Mouse (Mus musculus) ES-E14 (cell line): ENCODE data around the gene Rptn. TPM values are rescaled to one million over a fixed set of nuclear protein-coding genes. Genes with fewer than 3 reads are reported as not detected.

Experiments used
- DNase-seq: peaks from one replicate; pipeline ENCODE4 v3.0.0-alpha.2; 2013; ENCODE audit warnings: low read depth, low spot score
- H3K27ac ChIP-seq: 2 replicates; pipeline ENCODE4 v1.5.1; 2012; ENCODE audit warnings: low read depth, mild to moderate bottlenecking, low read length, moderate library complexity, mixed read lengths; ENCODE audit not compliant: poor library complexity, insufficient read depth, severe bottlenecking
- H3K36me3 ChIP-seq: 2 replicates; pipeline ENCODE4 v1.6.1; 2012; ENCODE audit warnings: mild to moderate bottlenecking, low read length, moderate library complexity, mixed read lengths; ENCODE audit not compliant: control insufficient read depth, poor library complexity, insufficient read depth, severe bottlenecking
- H3K4me1 ChIP-seq, 2 experiments: fragments of 150-350 bp in 1 of 2; sonication (generic) in 1 of 2; 2 replicates each; pipeline ENCODE4 v1.6.1; 2012; ENCODE audit warnings: low read length in 2 of 2, mild to moderate bottlenecking in 1 of 2, mixed read lengths in 1 of 2; ENCODE audit not compliant: control insufficient read depth in 2 of 2, insufficient read depth in 2 of 2, poor library complexity in 1 of 2
- H3K4me3 ChIP-seq, 2 experiments: fragments of 150-350 bp in 1 of 2; sonication (generic) in 1 of 2; 2 replicates each; pipeline ENCODE4 v1.5.1; 2012; ENCODE audit warnings: low read length in 2 of 2, low read depth in 1 of 2, mild to moderate bottlenecking in 1 of 2, mixed read lengths in 1 of 2; ENCODE audit not compliant: insufficient read depth in 1 of 2, poor library complexity in 1 of 2, severe bottlenecking in 1 of 2
- H3K9ac ChIP-seq: 2 replicates; pipeline ENCODE4 v1.6.1; 2012; ENCODE audit warnings: low read depth, mild to moderate bottlenecking, low read length, mixed read lengths; ENCODE audit not compliant: poor library complexity, insufficient read depth, severe bottlenecking
- H3K9me3 ChIP-seq: fragments of 150-350 bp; sonication (generic); 2 replicates; pipeline ENCODE4 v1.6.1; 2012; ENCODE audit warnings: low read depth, mild to moderate bottlenecking, low read length; ENCODE audit not compliant: control insufficient read depth, insufficient read depth
- CHD2 ChIP-seq: IDR thresholded peaks from 2 replicates; pipeline ENCODE4 v1.6.1; 2014; ENCODE audit warnings: mild to moderate bottlenecking, low read depth, low read length, inconsistent platforms
- HCFC1 ChIP-seq: IDR thresholded peaks from 2 replicates; pipeline ENCODE4 v1.6.1; 2012; ENCODE audit warnings: low read length, inconsistent platforms, borderline replicate concordance; ENCODE audit not compliant: insufficient read depth
- MAFK ChIP-seq: IDR thresholded peaks from 2 replicates; pipeline ENCODE4 v1.6.1; 2014; ENCODE audit warnings: mild to moderate bottlenecking, low read depth, low read length, inconsistent platforms; ENCODE audit not compliant: insufficient read depth
- ZC3H11A ChIP-seq: IDR thresholded peaks from 2 replicates; pipeline ENCODE4 v1.6.1; 2012; ENCODE audit warnings: low read depth, mild to moderate bottlenecking, inconsistent platforms, low read length, borderline replicate concordance
- ZNF384 ChIP-seq: IDR thresholded peaks from 2 replicates; pipeline ENCODE4 v1.6.1; 2012; ENCODE audit warnings: low read depth, low read length, inconsistent platforms
- in situ Hi-C, 2 experiments: fragments of 600-800 bp; cut with MboI; formaldehyde crosslinking; loops; one replicate each; pipeline ENCODE4 v1.15.1; 2025; ENCODE audit warnings: low sequenced_read_pairs in 2 of 2, inconsistent platforms in 1 of 2; ENCODE audit not compliant: unreplicated experiment in 2 of 2
- total RNA-seq: library from RNA; depleted of rRNA; stranded (reverse); fragments of 300-350 nt; gene quantifications from 2 replicates; pipeline ENCODE4 v1.2.3, GENCODE M21; 2012; rRNA removed

Rptn gene
- total RNA-seq, result not detected in 2 replicates

DNA sequence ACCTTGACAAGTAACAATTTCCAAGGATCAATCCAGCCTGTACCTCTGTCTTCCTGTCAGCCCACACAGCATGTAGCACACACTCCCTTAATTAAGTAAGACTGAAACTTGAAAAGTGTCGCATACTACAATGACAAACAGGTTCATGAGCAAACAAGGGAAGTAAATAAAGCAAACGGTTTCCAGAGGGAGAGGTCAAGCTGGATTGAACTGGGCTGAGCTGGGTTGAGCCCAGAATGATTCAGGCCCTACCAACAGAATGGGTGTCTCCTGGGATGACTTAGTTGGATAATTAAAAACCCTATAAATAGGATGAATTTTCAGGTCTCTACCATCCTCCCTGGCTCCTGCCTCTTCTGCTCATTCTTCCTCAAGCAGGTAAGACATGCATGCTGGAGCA, at the start of gene Rptn:
TSS of gene Rptn (plus strand) at position 334 of the 400 bp plus-strand sequence.
- in situ Hi-C loops, result no loop called here
- no peak for TF ChIP-seq CHD2
- no peak for TF ChIP-seq MAFK
- TF ChIP-seq HCFC1, result no peak
- no peak for TF ChIP-seq ZC3H11A
- TF ChIP-seq ZNF384, result no peak
- H3K27ac ChIP-seq, result no peak within 1 kb of the TSS
- no peak within 1 kb of the TSS for H3K9ac ChIP-seq
- H3K9me3 ChIP-seq, result no peaks in the 10 kb centered on the region
- no peaks in the 10 kb centered on the region for H3K4me1 ChIP-seq
- no peaks in the 10 kb centered on the region for H3K36me3 ChIP-seq
- no peak for DNase-seq
- no peak within 1 kb of the TSS for H3K4me3 ChIP-seq

DNA sequence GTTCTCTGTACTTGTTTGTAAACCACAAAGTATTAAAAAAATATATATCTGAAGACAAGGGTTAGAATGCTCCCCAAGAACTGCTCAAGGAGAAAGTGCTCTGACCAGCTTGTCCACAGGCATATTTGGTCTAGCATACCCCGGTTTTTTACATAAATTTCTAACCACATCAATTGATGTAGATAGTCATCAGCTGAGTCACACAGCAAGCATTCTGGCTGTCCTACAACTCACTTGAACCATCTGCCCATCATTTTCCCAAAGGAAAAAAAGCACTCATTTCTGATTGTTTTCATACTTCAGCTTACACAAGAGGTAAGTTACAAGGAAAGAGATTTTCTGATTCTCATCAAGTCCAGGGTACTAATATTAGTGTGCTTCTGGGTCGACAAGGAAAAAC, 46.6 kb upstream of the Rptn start:
- no peak for DNase-seq
- in situ Hi-C loops, result no loop called here
- Histone ChIP-seq H3K4me1 (no peaks in the 10 kb centered on the region), H3K9ac (no peak overlapping the region), H3K4me3 (no peak overlapping the region), H3K27ac (no peak overlapping the region), H3K9me3 (no peaks in the 10 kb centered on the region), H3K36me3 (no peaks in the 10 kb centered on the region)
- TF ChIP-seq MAFK (no peak), ZNF384 (no peak), ZC3H11A (no peak), HCFC1 (no peak), CHD2 (no peak)

DNA sequence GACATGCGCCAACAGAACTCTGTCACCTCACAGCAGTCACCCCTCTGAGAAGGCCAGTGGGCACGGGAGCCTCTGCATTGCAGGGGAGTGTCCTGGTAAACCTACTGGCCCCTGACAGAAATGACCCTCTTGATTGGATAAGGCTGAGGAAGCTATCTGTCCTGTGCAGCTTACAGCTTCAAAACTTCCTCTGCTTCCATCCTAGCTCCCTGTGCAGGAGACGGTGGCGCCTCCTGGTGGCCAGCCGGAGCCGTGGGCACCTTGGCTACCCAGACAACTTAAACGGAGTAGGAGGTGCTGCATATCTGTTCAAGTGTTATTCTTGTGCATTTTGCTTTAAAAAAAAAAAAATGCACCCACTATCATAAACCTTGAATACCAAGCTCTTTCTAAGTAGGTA, 33.5 kb upstream of the Rptn start:
- peak; percentile 26 for DNase-seq
- Histone ChIP-seq H3K9ac (no peak overlapping the region), H3K9me3 (no peaks in the 10 kb centered on the region), H3K4me3 (no peak overlapping the region), H3K36me3 (no peaks in the 10 kb centered on the region), H3K4me1 (no peaks in the 10 kb centered on the region; a peak in 1 of 4 replicates), H3K27ac (no peak overlapping the region)
- no peak for TF ChIP-seq MAFK
- peak; percentile 18; the same call in 1 of the 2 replicates for TF ChIP-seq ZC3H11A
- in situ Hi-C loops, result loop anchor here (5.0 to 10.0 kb wide), 3 partner anchors 47 to 135 kb away; no protein-coding TSS in a partner anchor

DNA sequence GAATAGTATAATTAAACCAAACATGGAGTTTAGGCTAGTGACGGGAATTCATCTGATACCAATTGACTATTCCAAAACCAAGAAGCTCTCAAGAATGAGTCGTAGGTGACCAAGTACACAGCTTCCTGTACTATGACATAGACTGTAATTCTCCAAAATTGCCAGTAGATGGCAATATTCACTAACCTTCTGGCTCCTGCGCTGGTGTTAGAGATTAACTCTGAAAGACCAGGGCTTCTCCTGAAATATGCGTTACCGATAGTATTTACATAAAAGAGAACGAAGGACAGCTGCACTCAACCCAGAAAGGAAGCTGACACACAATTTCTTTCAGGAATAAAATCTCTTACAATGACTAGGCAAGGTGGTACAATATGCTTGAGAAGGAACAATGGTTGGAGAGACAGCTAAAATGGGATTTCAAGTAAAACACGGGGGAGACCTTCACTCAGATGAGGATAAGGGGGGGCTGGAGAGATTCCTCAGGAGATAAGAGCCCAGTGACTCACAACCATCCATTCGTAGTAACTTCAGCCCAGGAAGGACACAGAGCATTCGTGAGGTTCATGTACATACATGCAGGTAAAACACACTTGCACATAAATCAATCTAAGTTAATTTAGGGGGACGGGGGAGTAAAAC, 31.4 kb upstream of the Rptn start:
- TF ChIP-seq ZNF384, result no peak
- peak; percentile 84 for TF ChIP-seq ZC3H11A
- no peak for TF ChIP-seq CHD2
- Histone ChIP-seq H3K4me1 (no peaks in the 10 kb centered on the region; a peak in 1 of 4 replicates), H3K9ac (no peak overlapping the region), H3K27ac (no peak overlapping the region), H3K36me3 (no peaks in the 10 kb centered on the region), H3K4me3 (no peak overlapping the region), H3K9me3 (no peaks in the 10 kb centered on the region)
- in situ Hi-C loops, result loop anchor here (5.0 to 10.0 kb wide), 3 partner anchors 45 to 133 kb away; no protein-coding TSS in a partner anchor
- peak; percentile 25 for DNase-seq
